Mouse (Mus musculus): ENCODE measurements around the gene Ahdc1. TPM values are rescaled to one million over a fixed set of nuclear protein-coding genes. Genes with fewer than 3 reads are reported as not detected.
"Not testable (repeated sequence)": the region's sequence is repeated elsewhere in the genome, so short reads cannot be mapped to it uniquely, and the experiment has no call there.

The Ahdc1 gene
- total RNA-seq, 2 experiments from 2014 or later, result 54.0 to 63.0 TPM

- no peak for DNase-seq
- intact Hi-C loops (cut with DNase I), result loop anchor here (5.0 kb wide), 1 partner anchor 33 kb away; no protein-coding TSS in a partner anchor
Observed at GRCm38 (mm10) chr4:133089802-133090201, 78.7 kb downstream of the Ahdc1 start.

GRCm38 (mm10) chr4:133090276-133090719 lies 79.2 kb downstream of the Ahdc1 start:
- intact Hi-C loops (cut with DNase I), result loop anchor here (5.0 kb wide), 1 partner anchor 33 kb away; no protein-coding TSS in a partner anchor
- DNase-seq, result no peak

DNA sequence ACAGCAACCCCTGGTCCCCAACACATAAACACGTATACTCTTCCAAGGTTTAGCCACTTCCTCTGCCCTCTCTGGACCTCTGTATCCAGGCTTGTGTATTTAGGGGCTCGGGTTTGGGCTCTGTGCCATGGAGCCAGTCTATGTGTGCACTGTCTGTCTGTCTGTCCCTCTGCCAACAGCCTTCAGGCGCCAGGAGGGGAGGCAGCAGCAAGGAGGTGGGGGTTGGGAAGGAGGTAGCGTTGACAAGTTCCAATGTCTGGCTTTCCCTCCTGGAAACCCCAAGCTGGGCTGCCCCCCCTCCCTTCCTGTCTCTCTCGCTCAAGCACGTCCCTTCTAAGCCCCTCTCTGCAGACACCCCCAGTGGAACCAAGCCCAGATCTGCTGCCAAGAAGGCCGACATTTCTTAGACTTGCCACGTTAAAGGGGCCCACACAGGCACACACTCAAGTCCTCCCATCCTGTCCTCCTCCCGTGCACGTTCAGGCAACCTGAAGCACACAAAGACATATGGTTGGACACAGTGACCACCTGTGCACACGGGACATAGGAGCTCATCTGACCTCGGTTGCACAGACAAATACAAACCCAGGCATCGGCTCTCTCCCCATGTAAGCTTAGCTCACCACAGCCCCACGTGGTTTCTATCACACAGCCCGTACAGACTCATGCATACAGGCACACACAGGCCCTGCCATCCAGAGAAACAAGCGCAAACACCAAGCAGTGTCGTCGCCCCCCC lies 79.8 kb downstream of the Ahdc1 start:
- intact Hi-C loops (cut with DNase I), result loop anchor here (1.0 to 5.0 kb wide), 2 partner anchors 34 to 80 kb away; partner anchors contain the start of gene Ahdc1
- peak; percentile 69 to 74 for DNase-seq

DNA sequence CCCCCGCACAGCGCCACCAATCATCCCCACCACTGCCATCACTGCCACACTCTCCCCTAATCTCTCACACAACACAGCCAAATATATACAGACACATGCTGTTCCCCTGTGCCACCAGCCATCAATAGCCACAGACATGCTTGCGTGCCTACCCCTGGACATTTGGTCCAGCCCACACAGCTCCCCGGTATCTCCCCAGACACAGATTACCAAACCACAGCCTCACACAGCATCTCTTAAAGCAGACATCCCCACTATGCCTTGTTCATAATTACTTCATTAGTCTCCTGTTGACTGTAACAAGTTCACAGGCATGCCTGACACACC lies 80.4 kb downstream of the Ahdc1 start:
- no peak for DNase-seq
- intact Hi-C loops (cut with DNase I), result loop anchor here (1.0 to 5.0 kb wide), 2 partner anchors 34 to 80 kb away; partner anchors contain the start of gene Ahdc1

GRCm38 (mm10) chr4:133092453-133092901 lies 81.4 kb downstream of the Ahdc1 start:
- DNase-seq, result peak; percentile 70 to 72
- intact Hi-C loops (cut with DNase I), result loop anchor here (5.0 kb wide), 1 partner anchor 35 kb away; no protein-coding TSS in a partner anchor

- intact Hi-C loops (cut with DNase I), result loop anchor here (5.0 kb wide), 1 partner anchor 36 kb away; no protein-coding TSS in a partner anchor
- no peak for DNase-seq
Observed at GRCm38 (mm10) chr4:133093056-133093455, 82.0 kb downstream of the Ahdc1 start.

DNA sequence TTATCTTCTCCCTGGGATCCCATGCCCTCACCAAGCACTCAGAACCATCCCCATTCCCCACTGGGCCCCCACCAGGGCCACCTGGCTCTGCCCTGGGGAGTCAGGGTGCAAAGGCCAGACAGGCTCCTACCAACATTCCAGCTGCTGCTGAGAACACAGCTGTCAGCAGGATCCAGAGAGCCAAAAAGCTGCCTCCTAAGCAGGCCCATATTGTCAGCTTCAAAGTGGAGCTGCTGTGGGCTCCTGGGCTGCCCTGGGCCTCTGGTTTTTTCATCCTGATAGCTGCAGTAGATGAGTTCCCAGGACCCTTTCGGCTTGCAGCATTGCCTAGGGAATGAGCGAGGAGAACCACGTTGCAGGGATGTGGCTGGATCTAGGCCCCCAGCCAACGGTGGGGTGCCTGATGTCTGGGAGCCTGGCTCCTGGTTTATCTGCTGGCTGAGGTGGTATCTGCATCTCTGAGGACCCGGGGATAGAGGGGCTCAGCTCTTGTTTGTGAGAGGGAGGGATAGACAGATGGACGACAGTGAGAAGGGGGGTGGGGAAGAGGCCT lies 82.5 kb downstream of the Ahdc1 start:
- intact Hi-C loops (cut with DNase I), result loop anchor here (5.0 kb wide), 1 partner anchor 36 kb away; no protein-coding TSS in a partner anchor
- peak; percentile 56 to 62 for DNase-seq

DNA sequence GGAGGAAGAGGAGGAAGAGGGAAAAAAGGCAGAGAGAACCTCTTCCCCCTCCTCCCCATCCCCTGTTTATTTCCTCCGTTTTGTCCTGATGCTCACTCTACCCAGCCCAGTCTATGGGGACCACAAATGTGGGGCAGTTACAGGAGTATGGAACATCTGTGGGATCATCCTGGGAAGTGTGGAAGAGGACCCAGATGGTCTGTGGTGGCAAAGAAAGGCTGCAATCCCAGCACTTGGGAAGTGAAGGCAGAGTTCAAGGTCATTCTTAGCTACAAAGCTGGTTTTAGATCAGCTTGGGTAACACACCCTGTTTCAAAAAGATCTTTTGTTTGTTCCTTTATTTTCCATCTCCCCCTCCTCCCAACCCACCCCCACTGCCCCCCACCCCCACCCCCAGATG lies 83.2 kb downstream of the Ahdc1 start:
- intact Hi-C loops (cut with DNase I), result loop anchor here (5.0 kb wide), 1 partner anchor 37 kb away; no protein-coding TSS in a partner anchor
- no peak for DNase-seq

DNA sequence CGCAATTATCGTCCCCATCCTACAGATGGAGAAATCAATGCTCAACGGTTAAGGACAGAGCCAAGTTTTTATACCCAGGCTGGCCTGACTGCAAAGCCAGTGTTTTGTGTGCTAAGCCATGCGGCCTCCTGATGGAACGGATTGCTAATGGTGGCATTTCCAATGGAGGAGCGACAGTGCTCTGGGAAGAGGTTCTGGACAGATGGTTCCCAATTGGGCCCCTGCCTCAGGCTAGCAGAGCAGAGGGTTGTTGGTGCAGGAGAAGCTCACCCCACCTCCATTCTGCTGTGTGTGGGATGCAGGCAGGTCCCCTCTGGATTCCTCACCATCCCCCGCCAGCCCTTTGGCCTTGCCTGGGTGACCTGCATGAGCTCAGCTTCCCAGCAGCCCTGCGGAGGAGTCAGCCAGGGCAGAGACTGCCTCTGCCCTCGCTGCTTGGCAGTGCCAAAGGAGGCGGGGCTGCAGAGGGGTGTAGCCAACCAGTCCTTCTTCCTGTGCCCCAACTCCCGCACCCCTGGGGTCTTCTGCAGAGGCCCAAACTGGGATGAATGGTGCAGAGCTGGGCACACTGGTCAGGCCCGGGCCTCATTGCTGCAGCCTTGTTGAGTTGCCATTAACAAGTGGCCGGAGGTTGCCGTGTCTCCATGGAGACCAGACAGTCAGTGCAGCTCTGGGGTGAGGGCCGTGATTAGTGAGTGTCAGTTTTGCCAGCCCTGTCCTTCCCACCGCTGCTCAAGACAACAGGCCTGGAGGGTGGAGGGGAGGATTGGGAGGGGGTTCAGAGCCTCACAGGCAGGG lies 84.1 kb downstream of the Ahdc1 start:
- intact Hi-C loops (cut with DNase I), result loop anchor here (5.0 kb wide), 1 partner anchor 38 kb away; no protein-coding TSS in a partner anchor
- DNase-seq, result peak; percentile 84 to 87

DNA sequence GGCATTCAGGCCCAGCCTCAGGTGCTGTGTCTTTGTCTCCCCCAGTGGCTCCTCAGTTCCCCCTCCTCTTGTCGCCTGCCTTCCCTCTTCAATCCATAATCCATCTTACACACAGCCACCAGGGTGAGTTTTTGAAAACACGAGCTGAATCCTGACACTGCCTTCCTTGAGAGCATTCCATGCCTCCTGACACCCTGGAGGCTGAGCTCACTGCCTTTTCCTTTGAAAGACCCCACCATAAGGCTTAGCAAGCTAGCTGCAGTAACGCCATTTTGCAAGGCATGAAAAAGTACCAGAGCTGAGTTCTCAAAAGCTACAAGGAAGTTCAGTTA lies 84.6 kb downstream of the Ahdc1 start:
- DNase-seq; intact Hi-C loops (cut with DNase I): not testable (repeated sequence)

DNA sequence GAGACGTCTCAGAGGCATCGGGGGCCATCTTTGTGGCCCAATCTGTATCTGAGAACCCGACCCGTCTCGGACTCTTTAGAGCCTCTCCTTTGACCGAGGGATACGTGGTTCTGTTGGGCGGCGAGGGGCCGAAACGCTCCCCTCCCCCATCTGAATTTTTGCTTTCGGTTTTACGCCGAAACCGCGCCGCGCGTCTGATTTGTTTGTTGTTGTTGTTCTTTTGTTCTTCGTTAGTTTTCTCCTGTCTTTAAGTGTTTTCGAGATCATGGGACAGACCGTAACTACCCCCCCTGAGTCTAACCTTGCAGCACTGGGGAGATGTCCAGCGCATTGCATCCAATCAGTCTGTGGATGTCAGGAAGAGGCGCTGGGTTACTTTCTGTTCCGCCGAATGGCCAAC lies 85.6 kb downstream of the Ahdc1 start:
- DNase-seq; intact Hi-C loops (cut with DNase I): not testable (repeated sequence)

DNA sequence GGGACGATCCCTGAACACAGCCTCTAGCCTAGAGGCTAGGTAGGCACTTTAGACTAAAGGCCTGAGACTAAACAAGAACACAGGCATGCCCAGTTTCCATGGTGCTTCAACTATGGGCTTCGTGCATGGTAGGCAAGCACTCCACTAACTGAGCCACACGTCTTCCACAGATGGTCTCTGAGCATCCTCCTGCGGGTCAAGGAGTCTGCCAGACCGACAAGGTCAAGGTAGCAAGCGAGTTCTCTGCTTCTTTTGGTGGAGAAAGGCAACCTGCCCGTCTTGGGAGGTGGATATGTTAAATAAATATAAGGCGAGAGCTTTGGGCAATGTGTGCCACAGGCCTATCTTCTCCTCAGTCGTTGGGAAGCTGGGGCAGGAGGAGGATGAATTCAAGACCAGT lies 90.7 kb downstream of the Ahdc1 start:
- DNase-seq, result no peak
- intact Hi-C loops (cut with DNase I), result no loop called here

GRCm38 (mm10) chr4:133103525-133104193 lies 92.6 kb downstream of the Ahdc1 start:
- DNase-seq, result no peak
- intact Hi-C loops (cut with DNase I), result no loop called here

DNA sequence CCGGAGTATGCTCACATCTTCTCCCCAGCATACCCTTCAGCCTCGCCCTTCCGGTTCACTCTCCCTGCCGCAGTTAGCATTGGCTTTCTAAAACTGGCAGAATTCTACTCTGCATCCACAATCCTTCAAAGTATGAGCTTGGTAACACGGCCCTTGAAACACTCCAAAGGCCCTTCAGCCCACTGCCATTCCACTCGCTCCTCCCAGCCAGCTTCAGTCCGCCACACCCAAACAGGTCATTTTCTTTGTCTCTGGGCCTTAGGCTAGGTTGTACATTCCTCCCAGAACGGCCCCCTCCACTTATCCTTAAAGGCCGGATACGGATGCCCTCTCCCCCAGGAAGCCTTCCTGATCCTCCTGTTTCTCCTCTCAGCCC lies 93.1 kb downstream of the Ahdc1 start:
- intact Hi-C loops (cut with DNase I), result no loop called here
- no peak for DNase-seq

DNA sequence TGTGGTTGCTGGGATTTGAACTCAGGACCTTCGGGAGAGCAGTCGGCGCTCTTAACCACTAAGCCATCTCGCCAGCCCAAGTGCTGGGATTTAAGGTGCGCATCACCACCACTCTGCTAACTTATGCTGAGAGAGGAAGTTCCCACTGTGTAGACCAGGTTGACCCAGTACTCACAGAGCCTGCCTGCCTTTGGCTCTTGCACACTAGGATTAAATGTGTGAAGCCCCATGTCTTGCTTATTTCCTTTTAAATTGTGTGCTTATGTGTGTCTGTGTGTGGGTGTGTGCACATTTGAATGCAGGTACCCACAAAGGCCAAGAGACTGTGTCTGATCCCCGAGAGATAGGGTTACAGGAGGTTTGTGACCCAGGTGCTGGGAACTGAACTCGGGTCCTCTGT lies 95.6 kb downstream of the Ahdc1 start:
- DNase-seq, result no peak
- intact Hi-C loops (cut with DNase I), result no loop called here

DNA sequence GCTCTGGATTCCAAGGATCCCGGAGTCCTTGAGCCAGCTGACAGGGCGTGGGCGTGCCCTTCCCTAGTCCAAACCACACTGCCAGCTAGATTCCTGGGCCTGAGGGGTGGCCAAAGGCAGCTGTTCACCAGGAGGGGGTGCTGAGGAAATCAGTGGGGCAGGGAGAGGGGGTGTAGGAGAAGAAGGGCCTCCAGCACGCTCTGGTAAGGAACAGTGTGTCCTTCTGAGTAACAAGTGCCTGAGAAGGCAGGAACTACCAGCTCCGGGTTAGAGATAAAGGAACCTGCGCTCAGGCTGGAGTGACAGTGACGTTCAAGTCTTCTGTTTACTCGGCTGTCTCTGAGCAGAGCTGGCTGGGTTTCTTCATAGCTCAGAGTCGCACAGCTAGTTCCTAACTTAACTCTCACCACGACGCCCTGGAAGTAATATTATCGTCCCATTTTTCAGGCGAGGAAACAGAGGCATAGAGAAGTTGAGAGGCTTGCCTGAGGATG lies 96.8 kb downstream of the Ahdc1 start:
- intact Hi-C loops (cut with DNase I), result no loop called here
- DNase-seq, result peak; percentile 61 to 71

GRCm38 (mm10) chr4:133108481-133109334 lies 97.6 kb downstream of the Ahdc1 start:
- intact Hi-C loops (cut with DNase I), result no loop called here
- peak; percentile 58 to 63 for DNase-seq

DNA sequence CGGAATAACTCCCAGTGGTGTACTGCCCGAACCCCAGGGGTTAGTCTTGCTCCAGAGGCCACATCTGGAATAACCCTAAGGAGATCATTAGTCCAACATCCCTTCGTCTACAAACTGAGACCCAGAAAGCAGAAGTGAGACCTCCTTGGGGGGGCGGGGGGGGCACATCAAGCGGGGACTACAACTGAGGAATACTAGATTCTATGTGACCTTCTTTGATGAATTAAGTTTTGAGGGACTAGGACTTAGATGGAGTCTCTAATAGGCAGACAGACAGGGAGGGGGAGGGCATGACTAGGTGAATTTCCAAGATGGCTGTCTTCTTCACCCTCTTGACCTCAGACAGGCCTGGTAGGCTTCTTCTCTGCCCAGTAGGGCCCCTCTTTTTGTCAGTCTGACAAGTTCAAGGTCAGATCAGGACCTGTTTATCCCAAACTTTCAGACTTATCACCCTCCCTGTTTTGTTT lies 98.3 kb downstream of the Ahdc1 start:
- DNase-seq, result no peak
- intact Hi-C loops (cut with DNase I), result no loop called here

DNA sequence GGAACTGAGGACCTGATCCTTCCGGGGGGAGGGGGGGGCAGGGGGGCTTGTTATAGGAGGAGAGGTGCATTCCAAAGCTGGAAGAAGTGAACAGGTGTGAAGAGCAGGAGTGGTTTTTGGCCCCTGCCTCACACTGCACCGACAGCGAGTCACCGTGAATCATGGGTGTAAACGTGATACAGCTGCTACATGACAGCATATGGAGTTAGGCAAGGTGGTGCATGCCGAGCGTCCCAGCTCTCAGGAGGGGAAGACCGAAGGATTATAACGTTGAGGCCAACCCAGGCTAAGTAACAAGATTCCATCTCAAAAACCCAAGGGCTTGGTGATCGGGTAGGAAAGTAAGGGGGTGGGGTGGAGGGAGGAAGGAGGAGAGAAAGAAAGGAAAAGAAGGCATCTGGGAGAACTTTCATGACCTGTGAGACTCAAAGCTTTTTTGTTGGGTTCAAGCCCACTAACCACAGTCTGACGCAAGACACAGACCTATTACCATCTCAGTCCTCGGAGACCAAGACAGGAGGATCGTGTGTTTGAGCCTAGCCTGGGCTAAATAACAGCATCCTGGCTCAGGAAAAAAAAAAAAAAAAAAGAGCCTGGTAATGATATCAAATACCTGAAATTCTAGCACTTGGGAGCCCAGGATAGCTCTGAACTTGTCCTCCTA lies 101.2 kb downstream of the Ahdc1 start:
- intact Hi-C loops (cut with DNase I), result no loop called here
- no peak for DNase-seq

Measured in heart, postnatal 10 days (tissue).